Mouse (Mus musculus): ENCODE results near the gene Ccnl2.
"Not testable (repeated sequence)": the region's sequence is repeated elsewhere in the genome, so short reads cannot be mapped to it uniquely, and the experiment has no call there.

Gene Ccnl2

DNA sequence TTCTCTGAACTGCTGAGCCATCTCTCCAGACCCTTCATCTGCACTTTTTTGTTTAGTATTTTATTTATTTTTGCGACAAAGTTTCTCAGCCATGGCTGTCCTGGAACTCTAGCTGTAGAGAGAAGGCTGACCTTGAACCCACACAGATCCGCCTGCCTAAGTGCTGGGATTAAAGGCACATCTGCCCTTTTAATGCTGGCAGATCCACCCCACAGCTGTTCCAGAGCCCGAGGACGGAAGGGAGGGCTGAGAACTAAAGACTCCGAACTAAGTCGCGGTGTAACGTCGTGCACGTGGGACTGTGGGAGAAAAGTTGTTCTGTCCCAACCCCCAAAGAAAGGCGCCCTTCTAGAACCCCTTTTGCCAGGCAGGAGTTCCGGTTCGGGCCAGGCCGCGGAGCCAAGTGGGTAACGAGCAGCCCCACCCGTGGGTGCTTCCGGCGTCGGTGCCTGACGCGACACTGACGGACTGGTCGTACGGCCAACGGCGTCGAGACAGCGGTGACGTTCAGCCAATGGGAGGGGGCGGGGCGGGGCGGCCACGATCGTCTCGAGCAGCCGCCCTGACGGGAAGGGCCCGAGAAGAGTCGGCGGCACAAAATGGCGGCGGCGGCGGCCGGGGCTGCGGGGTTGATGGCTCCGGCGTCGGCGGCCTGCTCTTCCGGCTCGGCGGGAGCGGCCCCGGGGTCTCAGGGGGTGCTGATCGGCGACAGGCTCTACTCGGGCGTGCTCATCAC, at the start of gene Ccnl2:
Ccnl2 (plus strand) TSS at position 561 of the 736 bp plus-strand sequence.
- peak; percentile 88 for DNase-seq

GRCm38 (mm10) chr4:155769496-155769879, 42.8 kb upstream of the Ccnl2 start:
- DNase-seq = no peak

DNA sequence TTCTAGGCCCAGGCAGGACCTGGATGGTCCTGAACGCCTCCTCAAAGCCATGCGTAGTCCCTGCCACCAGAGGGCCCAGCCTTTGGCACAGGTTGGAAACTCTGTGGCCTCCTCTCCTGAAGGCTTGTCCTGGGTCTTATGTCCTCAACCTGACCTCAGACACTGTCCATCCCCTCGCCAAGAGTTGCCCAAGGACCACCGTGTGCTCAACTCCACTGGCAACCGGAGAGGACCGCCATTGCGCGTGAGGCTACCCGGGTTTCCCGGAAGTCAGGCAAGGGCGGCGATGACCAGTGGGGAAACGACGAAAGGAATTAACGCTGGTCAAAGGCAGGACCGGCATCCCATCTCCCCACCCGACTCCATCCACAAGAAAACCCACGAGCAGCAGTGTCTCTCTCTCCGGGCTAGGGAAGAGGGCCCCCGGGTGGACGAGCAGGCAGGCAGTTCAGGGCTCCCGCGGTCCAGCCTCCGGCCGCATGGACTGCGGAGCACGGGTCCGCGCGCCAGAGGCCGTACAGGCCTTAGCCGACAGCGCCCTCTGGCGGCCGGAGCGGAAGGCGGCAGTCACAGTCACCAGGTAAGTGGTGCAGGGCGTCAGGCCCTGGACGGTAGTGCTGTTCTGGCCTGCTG, 42.3 kb upstream of the Ccnl2 start:
- peak; percentile 93 for DNase-seq

GRCm38 (mm10) chr4:155770626-155771025, 41.7 kb upstream of the Ccnl2 start:
- no peak for DNase-seq

DNA sequence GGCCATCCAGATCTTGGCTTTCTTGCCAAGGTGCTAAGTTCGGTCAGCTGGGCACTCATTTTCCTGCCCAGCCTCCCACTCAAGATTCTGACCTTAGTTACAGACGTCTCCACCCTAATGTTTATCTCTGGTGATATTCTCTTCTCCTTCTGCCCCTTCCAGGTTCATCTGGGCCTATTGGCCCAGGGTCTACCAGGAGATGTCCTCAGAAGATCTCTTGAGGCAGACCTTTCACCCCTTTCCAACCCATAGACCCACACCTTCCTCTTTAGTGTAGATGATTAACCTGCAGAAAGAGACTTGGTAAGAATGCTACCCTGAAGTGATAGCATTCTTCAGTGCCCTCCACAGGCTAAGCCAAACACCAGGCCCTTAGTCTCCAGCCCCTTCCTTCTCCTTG, 40.6 kb upstream of the Ccnl2 start:
- no peak for DNase-seq

- no peak for DNase-seq
Observed at GRCm38 (mm10) chr4:155772786-155773185, 39.5 kb upstream of the Ccnl2 start.

- no peak for DNase-seq
Observed at GRCm38 (mm10) chr4:155773335-155774078, 38.8 kb upstream of the Ccnl2 start.

DNA sequence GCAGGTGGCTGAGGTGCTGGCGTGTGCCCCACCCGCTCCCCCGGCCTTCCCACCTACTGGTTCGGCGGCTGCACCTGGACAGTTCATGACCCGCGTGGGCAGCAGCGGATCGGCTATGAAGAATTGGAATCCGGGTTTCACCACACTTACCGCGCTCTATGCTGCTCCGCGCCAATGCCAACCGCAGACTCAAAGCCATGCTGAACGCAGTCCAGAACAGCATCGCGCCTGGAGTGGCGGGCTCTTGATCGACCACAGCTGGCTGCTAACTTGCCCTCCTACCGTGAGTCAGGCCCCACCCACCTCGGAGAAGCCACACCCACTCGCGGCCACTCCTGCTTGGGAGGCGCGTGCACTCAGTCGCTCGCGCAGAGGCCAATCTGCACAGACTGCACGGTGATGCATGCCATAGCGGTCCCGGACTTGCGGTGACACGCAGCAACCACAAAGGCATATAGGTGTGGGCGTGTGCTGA, 38.0 kb upstream of the Ccnl2 start, which contains the start of gene Vwa1:
Vwa1 (minus strand) TSS at position 419 of the 475 bp plus-strand sequence.
- DNase-seq = peak; percentile 86

DNA sequence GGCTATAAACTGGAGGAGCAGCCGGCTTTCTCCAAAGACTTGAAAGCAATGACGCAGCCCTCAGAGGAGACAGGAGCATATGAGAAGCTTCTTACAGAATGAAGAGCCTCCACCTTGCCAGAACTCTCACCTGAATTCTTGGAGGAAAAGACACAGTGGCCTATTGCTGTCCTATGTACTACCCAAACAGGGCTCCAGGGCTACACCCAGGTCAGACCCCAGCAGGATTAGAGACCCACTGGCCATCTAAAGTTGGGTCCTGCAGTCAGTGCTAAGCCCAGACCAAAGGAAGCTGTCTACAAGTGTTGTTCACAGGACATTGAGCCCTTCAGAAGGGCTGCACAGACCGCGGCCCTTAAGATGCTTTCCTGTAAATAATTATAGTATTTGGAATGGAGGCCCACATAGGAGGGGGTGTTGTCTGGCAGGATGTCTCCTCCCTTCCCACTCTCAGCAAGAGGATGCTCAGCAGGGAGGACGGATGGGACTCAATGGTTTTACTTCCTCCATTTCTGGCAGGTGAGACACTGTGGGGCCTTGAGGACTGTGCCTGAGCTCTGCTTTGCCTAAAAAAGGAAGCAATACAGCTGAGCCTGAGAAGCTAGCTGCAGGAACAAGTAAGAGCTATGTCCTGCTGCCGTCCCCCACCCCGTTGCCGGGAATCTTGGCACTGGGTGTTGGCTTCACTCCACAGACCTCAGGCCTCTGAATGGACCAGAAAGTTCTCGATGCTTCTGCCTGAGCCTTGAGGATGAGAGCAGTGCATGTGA, 37.1 kb upstream of the Ccnl2 start:
- DNase-seq = peak; percentile 58

GRCm38 (mm10) chr4:155775855-155776254, 36.4 kb upstream of the Ccnl2 start:
- peak; percentile 72 for DNase-seq

GRCm38 (mm10) chr4:155776704-155777335, 35.5 kb upstream of the Ccnl2 start:
- DNase-seq = no peak

GRCm38 (mm10) chr4:155777816-155778215, 34.5 kb upstream of the Ccnl2 start:
- no peak for DNase-seq

GRCm38 (mm10) chr4:155779498-155779897, 32.8 kb upstream of the Ccnl2 start:
- no peak for DNase-seq

DNA sequence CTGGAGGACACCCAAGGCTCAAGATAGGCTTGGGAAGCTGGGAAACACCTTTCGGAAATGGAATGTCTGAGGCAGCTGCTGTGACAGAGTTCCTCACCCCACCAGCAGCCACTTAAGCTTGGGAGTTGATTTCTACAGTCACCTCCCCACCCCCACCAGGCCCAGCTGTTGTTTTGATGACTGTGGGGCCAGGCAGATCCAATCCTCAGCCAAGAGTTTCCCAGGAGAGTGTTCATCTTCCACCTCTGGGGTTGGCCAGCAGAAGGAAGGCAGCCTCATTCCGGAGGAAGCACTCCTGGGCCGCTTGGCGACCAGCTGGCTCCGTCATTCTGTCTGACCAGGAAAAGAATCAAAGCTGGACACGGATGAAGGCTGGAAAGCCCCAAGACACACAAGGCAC, 31.4 kb upstream of the Ccnl2 start:
- no peak for DNase-seq

GRCm38 (mm10) chr4:155783486-155784080, 28.7 kb upstream of the Ccnl2 start:
- DNase-seq = no peak

DNA sequence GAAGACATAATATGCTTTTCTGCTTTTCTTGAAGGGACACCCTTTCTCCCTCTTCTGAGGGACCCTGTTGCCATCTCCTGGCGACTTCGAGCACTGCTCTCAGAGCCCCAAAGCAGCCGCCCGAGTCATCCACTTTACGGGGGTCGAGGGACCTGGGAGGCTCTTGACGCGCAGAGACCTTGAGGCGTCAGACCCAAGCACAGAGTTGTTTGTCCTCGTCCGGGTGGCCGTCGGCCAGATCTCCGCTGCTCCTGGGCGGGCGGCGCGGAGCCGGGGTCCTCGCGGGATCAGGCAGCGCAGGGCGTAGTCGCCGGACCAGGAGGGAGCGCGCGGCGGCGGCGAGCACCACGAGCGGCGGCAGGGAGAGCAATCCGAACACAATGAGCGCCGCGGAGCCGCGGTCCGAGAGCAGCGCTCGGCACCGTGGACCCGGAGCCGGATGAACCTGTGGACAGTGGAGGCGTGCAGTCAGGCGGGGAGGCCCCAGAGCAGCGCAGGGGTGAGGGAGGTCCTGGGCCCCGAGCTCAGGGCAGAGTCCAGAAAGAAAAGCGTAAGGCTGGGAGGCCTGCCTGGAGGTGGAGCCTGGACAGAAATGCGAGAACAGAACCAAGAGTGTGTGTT, 28.1 kb upstream of the Ccnl2 start:
- DNase-seq = peak; percentile 74

DNA sequence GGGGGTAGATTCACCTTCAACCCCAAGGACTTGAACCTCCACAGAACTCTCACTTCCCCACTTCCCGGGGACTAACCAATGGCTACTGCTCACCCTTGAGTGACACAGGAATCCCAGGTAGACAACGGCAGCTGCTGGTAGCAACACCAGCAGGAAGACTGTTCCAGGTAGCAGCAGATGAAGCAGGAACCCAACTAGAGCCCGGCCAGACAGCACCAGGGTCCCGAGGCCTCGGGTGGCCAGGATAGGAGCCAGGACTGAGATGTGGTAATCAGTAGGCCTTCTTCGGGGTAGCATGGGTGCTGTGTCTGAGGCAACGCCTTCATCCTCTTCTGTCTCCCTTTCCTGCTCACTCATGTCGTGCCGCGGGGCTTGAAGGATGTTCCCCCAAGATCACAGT, 27.0 kb upstream of the Ccnl2 start:
- no peak for DNase-seq

GRCm38 (mm10) chr4:155785819-155786218, 26.5 kb upstream of the Ccnl2 start, which contains the start of gene Tmem88b:
Gene Tmem88b, minus strand, starts transcription at chr4:155785874.
- no peak for DNase-seq

DNA sequence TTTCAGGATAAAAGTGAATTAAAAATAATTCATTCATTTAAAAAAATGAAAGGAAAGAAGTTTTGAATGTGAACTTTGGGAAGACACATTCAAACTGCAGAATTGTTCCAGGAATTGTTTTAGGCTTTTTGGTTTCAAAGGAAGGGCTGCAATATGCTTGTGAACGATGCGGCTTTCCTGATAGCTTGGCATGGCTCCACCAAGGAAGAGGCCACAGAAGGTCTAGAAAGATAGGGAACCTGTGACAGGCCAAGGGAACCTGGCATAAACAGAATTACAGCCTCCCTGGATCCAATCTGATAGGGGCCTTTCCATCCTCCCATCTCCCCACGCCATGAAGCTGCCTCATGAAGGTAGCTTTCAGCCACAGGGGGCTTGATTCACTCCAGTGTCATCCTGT, 24.0 kb upstream of the Ccnl2 start:
- DNase-seq = no peak

DNA sequence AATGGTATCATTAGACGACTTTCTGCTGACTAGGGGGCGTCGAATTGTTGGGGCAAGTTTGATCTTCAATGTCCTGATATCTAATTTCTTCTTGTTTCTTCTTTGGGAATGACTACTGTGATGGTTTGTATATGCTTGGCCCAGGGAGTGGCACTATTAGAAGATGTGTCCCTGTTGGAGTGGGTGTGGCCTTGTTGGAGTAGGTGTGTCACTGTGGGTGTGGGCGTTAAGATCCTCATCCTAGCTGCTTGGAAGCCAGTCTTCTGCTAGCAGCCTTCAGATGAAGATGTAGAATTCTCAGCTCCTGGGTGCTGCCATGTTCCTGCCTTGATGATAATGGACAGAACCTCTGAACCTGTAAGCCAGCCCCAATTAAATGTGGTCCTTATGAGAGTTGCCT, 23.5 kb upstream of the Ccnl2 start:
- not testable (repeated sequence) for DNase-seq

DNA sequence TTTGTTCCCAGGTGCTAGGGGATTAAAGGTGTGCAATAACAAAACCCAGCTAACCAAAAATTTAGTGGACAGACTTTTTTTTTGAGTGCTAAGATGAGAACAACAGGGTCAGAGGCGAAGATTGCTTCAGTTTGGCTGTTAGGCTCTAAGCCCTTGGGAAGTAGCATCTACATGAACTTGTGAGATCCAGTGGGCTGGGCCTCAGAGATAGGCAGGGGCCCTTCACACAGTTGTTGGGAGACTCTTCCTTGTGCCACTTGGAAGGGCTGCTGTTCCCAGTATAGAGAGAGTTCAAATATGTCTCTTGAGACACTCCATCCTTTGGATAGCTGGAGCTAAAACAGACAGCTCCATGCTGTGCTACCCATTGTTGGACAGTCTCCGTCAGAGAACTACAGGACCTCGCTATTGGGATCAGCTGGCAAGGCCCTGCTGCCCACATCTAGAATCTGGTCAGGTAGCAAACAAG, 22.2 kb upstream of the Ccnl2 start, which contains the start of gene Ankrd65:
Ankrd65 (plus strand) TSS at position 419 of the 469 bp plus-strand sequence.
- DNase-seq = no peak
